Mouse (Mus musculus) megakaryocyte, embryonic 14.5 days (primary cell): Measurements from ENCODE around the gene Ntpcr. TPM values are rescaled to one million over a fixed set of nuclear protein-coding genes. Genes with fewer than 3 reads are reported as not detected.
A peak's percentile ranks its signal among the peaks of the same experiment; 100 is the strongest.

Experiments used
- H3K27me3 ChIP-seq: replicated peaks from 2 replicates; pipeline ENCODE3; 2012; ENCODE audit warnings: inconsistent platforms
- H3K36me3 ChIP-seq: replicated peaks from 2 replicates; pipeline ENCODE3; 2012; ENCODE audit warnings: low read length, inconsistent platforms, mixed read lengths
- H3K4me1 ChIP-seq: 2 replicates; pipeline ENCODE4 v1.6.1; 2012; ENCODE audit warnings: inconsistent platforms
- H3K4me3 ChIP-seq: replicated peaks from 2 replicates; pipeline ENCODE3; 2012; ENCODE audit warnings: moderate library complexity, mild to moderate bottlenecking, inconsistent platforms
- H3K9me3 ChIP-seq: 2 replicates; pipeline ENCODE4 v1.6.1; 2012; ENCODE audit warnings: inconsistent platforms
- FLI1 ChIP-seq: IDR thresholded peaks from 2 replicates; pipeline ENCODE4 v1.6.1; 2012; ENCODE audit warnings: low read length, inconsistent platforms, mixed read lengths
- GATA1 ChIP-seq: IDR thresholded peaks from 3 replicates; pipeline ENCODE4 v1.6.1; 2012; ENCODE audit warnings: mixed read lengths, low read length, inconsistent platforms, borderline replicate concordance
- polyA plus RNA-seq: library from polyadenylated mRNA; stranded (reverse); fragments of >175 nt; gene quantifications from 2 replicates; pipeline ENCODE4 v1.2.3, GENCODE M21; 2012; ENCODE audit warnings: low replicate concordance; ENCODE audit not compliant: insufficient read depth

Ntpcr gene
- polyA plus RNA-seq, 1 experiment = 15.5 TPM

DNA sequence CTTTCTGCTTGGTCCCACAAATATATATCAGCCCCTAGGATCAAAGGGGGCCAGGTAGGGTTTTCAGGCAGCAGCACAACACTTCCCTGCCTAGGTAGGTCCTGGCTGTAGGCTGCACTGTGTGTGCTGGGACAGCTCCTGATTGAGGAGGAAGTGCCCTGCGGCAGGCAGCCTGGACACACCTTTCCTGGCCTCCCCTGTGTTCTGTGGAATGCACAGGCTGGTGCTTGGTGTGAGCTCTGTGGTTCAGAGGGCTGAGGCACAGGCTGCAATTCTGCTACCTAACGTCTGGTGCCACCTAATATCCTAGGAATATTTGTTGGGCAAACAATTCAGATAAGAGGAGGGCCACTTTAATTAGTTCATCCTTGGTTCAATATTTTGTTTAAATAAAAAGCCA, 12.1 kb downstream of the Ntpcr start:
- no peaks in the 10 kb centered on the region for H3K27me3 ChIP-seq
- TF ChIP-seq FLI1 (no peak), GATA1 (no peak)
- H3K36me3 ChIP-seq = peaks cover 71% of the 10 kb centered on the region
- peaks cover 20% of the 10 kb centered on the region for H3K4me1 ChIP-seq
- H3K4me3 ChIP-seq = no peak overlapping the region
- H3K9me3 ChIP-seq = no peaks in the 10 kb centered on the region

DNA sequence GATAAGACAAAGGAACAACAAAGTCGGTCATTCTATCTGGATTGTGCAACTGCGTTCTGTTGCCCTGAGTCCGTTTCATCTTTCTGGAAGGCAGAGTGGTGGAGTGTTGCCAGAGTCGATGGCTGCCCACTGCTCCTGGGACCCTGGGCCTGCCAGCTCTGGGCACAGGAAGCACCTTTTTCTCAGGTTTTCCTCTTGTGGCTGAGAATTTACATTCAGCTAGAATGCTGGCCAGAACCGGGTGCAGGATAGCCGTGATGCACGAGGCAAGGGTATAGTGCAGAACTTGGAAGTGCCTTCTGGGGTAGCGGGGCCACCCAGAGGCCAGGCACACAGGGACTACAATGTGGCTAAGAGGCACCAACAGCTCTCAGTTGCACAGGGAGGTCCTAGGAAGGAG, 12.6 kb downstream of the Ntpcr start:
- Histone ChIP-seq H3K9me3 (no peaks in the 10 kb centered on the region), H3K4me3 (no peak overlapping the region), H3K27me3 (no peaks in the 10 kb centered on the region), H3K4me1 (peaks cover 20% of the 10 kb centered on the region), H3K36me3 (peaks cover 71% of the 10 kb centered on the region)
- no peak for TF ChIP-seq FLI1

DNA sequence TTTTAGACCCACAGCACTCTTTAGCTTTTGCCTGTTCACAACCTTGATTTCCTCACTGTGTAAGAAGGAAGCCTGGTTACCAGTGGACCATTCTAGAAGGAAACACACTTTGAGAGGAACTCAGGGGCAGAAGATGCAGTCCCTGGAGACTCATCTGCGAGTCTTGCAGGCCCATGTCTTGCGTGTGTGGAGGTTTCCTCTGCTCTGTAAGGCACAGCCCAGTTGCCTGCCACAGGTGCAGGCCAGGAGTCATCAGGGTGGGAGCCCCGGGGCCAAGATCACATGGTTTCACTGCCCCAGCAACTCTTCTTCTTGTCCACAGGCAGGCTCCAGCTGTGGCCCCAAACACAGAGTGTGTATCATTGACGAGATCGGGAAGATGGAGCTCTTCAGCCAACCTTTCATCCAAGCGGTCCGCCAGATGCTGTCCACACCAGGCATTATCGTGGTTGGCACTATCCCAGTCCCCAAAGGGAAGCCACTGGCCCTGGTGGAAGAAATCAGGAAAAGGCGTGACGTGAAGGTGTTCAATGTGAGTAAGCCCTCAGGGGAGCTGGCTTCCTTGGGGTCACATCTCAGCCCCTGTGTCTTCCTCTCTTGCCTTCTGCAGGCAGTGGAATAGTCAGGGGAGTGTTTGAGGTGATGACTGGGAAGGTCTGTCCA, 15.3 kb downstream of the Ntpcr start:
- no peaks in the 10 kb centered on the region for H3K9me3 ChIP-seq
- TF ChIP-seq FLI1 = no peak
- no peak for TF ChIP-seq GATA1
- no peak overlapping the region for H3K4me3 ChIP-seq
- H3K27me3 ChIP-seq = no peaks in the 10 kb centered on the region
- H3K36me3 ChIP-seq = peaks cover 62% of the 10 kb centered on the region
- H3K4me1 ChIP-seq = peaks cover 20% of the 10 kb centered on the region

DNA sequence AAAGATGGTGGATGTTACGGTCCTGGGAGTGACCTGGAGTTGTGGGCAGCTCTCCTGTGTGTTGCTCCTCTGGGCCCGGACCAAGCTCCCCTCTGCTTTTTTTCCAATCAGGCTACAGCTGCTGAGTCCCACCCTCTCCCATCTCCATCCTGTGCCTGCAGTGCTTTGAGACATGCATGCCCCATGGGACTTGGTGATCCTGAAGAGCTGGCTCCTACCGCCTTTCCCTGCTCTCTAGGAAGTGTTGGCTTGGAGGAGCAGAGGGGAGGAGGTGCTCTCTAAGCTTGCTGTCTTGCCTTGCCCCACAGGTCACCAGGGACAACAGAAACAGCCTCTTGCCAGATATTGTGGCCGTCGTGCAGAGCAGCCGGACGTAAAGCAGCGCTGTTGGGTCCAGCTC, 17.6 kb downstream of the Ntpcr start:
- Histone ChIP-seq H3K9me3 (0 out of 2 replicates have a peak, but pooled peaks cover 5% of the 10 kb centered on the region), H3K36me3 (peaks cover 44% of the 10 kb centered on the region), H3K4me3 (no peak overlapping the region)

DNA sequence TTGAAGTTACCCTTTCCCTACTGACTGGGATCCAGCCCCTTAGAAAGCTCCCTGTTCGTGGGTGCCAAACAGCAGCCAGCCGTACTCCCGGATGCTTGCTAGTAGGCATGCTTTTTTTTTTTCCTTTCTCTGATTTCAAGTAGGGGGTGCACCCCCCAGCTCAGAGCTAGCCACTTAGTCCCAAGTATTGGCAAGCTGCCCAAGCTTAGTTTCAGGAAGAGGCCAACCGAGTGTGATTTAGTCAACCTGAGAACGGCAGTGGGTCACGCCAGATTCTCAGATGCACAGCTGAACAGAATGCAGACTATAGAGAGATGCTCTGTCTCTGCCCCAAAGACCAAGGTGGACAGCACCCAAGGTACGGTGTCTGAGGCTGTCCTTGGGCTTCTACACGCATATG, 21.1 kb downstream of the Ntpcr start:
- peaks cover 10% of the 10 kb centered on the region for H3K27me3 ChIP-seq
- H3K4me1 ChIP-seq = peaks cover 7% of the 10 kb centered on the region
- no peak overlapping the region for H3K4me3 ChIP-seq
- peaks cover 10% of the 10 kb centered on the region for H3K9me3 ChIP-seq
- TF ChIP-seq GATA1 = no peak
- TF ChIP-seq FLI1 = no peak
- peaks cover 28% of the 10 kb centered on the region for H3K36me3 ChIP-seq

More for the DNA sequence above, 17.6 kb downstream of the Ntpcr start:
- peaks cover 4% of the 10 kb centered on the region for H3K27me3 ChIP-seq
- TF ChIP-seq FLI1 (no peak), GATA1 (no peak)
- H3K4me1 ChIP-seq = peaks cover 11% of the 10 kb centered on the region

DNA sequence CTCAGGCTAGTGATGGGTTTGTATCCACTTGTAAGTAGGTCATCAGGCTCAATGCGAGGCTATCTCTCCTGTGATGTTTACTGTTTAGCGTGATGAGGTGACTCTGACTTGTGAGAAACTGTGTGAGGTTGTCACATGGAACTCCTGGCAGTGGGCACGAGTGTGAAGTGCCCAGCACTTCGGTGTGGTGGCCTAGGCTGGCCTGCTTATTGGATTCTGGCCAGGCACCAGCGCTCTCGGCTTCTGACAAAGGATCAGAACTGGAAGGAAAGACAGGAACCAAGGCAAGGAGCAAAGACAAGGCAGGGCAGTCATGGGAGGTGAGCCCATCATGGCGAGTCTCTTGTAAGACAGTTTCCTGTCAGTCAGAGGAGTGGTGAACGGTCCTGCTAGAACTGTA, 26.1 kb downstream of the Ntpcr start:
- H3K4me3 ChIP-seq = no peak overlapping the region
- TF ChIP-seq GATA1 (no peak), FLI1 (no peak)
- H3K27me3 ChIP-seq = peaks cover 24% of the 10 kb centered on the region
- peaks cover 23% of the 10 kb centered on the region for H3K9me3 ChIP-seq
- H3K4me1 ChIP-seq = peaks cover 4% of the 10 kb centered on the region; the same call in 1 of the 2 replicates
- no peaks in the 10 kb centered on the region for H3K36me3 ChIP-seq

DNA sequence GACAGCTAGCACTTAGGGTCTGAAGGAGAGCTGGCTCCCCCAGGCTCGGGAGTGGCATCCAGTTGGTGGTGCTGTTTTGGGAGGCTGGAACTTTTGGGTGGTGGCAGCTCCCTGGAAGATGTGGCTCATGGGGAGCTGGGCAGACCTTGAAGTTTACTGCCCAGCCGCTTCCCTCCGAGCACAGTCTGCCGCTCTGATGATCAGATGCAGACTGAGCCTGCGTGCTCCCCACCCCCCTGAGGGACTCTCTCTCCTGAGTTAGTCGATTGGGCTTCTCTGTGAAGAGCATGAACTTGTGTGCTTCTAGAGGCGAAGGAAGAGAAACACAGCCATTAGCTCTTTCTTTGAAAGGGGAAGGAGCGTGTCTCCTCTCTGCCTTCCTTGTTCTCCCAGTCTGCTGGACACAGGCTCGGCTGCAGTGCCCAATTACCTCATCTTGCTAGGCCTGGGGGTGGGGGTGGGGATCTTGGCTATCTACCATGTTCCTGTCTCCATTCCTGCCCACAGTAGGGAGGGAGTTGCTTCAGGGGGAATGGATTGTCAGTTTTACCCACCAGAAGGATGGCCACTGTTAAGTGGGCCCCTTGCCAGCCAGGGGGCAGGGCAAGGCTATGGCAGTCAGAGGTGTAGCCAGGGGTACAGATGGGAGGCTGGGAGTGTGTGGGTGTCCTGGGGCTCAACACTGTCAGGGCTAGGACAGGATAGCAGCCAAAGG, 26.8 kb downstream of the Ntpcr start:
- Histone ChIP-seq H3K36me3 (no peaks in the 10 kb centered on the region), H3K4me3 (no peak overlapping the region), H3K4me1 (peaks cover 4% of the 10 kb centered on the region; the same call in 1 of the 2 replicates), H3K9me3 (peaks cover 26% of the 10 kb centered on the region), H3K27me3 (peaks cover 21% of the 10 kb centered on the region)
- TF ChIP-seq FLI1 (no peak), GATA1 (no peak)

DNA sequence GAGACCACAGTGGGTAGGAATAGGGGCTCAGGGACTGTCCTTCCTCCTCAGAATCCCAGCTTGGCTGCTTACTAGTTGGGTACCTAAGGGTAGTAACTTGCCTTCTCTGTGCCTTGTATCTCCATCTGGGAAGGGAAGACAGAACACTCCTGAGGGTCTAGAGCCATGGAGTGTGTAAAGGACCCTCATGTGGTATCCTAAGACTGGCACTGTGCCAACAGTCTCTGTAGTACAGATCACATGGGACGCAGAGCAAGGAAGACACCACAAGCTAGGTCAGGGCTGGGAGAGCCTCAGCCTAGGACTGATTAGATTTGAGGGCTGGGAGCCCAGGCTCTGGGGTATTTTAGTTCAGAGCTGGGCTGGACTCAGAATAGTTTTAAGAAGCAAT, 27.3 kb downstream of the Ntpcr start:
- Histone ChIP-seq H3K4me1 (peaks cover 4% of the 10 kb centered on the region; the same call in 1 of the 2 replicates), H3K9me3 (peaks cover 23% of the 10 kb centered on the region), H3K27me3 (peaks cover 21% of the 10 kb centered on the region), H3K36me3 (no peaks in the 10 kb centered on the region), H3K4me3 (no peak overlapping the region)
- TF ChIP-seq GATA1 (no peak), FLI1 (no peak)

DNA sequence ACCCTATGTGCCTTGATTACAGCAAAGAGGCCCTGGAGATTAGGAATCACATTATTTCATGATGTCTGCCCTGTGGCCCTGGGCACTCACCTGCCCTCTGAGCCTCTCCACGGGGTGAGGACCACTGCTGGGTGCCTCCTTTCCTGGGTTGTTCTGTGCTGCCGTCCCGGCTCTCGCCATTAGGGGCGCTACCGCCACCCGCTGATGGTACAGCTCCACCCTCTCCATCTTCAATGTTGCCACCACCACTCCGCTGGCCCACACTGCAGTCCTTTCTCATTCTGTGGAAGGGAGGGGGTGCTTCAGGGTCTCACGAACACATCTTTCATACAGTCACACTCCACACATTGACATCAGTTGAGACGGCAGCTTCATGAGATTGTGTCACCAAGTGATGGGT, 29.3 kb downstream of the Ntpcr start:
- H3K9me3 ChIP-seq = peaks cover 27% of the 10 kb centered on the region
- TF ChIP-seq FLI1 = no peak
- TF ChIP-seq GATA1 = no peak

DNA sequence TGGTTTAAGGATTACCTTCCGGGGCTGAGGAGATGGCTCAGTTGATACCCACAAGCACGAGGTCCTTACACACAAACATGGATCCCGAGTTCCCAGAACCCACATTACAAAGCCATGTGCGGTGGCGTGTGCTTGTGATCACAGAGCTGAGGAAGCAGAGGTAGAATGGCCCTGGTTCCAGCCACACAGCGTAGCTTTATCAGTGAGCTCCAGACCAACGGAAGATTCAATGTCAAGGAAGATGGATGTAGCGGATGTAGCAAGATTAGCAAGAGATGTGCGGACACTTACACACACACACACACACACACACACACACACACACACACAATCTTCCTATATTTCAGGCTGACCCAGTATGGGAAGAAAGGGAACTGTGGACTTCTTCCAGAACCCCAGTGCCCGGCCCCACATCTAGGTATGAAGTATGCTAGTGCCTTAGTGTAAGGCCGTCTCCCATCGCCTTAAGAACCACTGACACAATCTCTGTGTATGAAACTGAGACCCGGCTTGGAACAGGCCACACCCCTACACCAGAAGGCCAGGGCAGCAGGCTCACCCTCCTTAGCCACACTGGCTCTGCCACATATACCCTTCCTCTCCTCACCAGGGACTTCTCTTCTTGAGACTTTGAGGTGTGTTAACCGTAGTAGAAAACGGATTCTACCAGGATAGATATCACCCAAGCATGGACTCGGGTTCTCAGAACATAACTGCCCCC, 33.5 kb downstream of the Ntpcr start:
- Histone ChIP-seq H3K27me3 (peaks cover 16% of the 10 kb centered on the region), H3K36me3 (no peaks in the 10 kb centered on the region), H3K4me1 (no peaks in the 10 kb centered on the region; the same call in 1 of the 2 replicates), H3K9me3 (peaks cover 67% of the 10 kb centered on the region), H3K4me3 (no peak overlapping the region)
- TF ChIP-seq FLI1 (no peak), GATA1 (no peak)

More for the DNA sequence above, 29.3 kb downstream of the Ntpcr start:
- H3K4me1 ChIP-seq = peaks cover 4% of the 10 kb centered on the region; the same call in 1 of the 2 replicates
- no peaks in the 10 kb centered on the region for H3K36me3 ChIP-seq
- peak overlapping the region; percentile 28 for H3K4me3 ChIP-seq
- H3K27me3 ChIP-seq = peaks cover 17% of the 10 kb centered on the region
